Mouse (Mus musculus): ENCODE measurements around the gene Ncor2. TPM values are rescaled to one million over a fixed set of nuclear protein-coding genes. Genes with fewer than 3 reads are reported as not detected.

Gene Ncor2
- polyA plus RNA-seq, 1 experiment from 2014 or later, result 17.6 TPM

DNA sequence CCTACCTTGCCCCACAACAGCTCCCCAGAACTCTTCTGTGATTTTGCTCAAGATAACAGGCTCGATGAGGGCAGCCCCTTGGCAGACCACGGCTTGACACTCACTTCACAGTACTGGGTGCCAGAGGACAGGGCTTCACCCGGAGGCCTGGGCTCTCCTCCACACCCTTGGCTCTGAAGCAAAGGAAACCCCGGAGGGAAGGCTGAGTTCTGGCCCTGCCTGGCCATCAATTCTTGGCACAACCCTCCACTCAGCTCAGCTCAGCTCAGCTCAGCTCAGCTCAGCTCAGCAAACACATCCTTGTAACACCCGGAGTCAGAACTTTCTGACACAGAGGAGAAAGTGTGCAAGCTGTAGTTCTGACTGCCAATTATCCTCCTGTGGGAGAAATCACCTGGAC, 30.3 kb downstream of the Ncor2 start:
- 13% methylated on average over 5 of the region's 5 CpGs for WGBS
- peaks cover 74% of the 10 kb centered on the region for H3K4me1 ChIP-seq (ENCODE audit: control insufficient read depth, insufficient read depth, low read length)
- no peaks in the 10 kb centered on the region for H3K27me3 ChIP-seq (ENCODE audit: control insufficient read depth, insufficient read depth, low read length)
- H3K27ac ChIP-seq (ENCODE audit: low read length), result peak overlapping the region; percentile 52
- ATAC-seq (replicated peaks; ENCODE audit: extremely low read depth, insufficient read depth, low FRiP score), result peak; percentile 41; the same call in 1 of the 2 replicates
- no peak overlapping the region for H3K4me2 ChIP-seq (ENCODE audit: low read depth, low read length)
- peak overlapping the region; percentile 46; the same call in 1 of the 2 replicates for H3K9ac ChIP-seq (ENCODE audit: low read length)
- H3K36me3 ChIP-seq (ENCODE audit: control insufficient read depth, insufficient read depth), result no peaks in the 10 kb centered on the region
- H3K9me3 ChIP-seq (replicated peaks; ENCODE audit: control insufficient read depth, low read length), result no peaks in the 10 kb centered on the region
- H3K4me3 ChIP-seq (ENCODE audit: low read length), result no peak overlapping the region

DNA sequence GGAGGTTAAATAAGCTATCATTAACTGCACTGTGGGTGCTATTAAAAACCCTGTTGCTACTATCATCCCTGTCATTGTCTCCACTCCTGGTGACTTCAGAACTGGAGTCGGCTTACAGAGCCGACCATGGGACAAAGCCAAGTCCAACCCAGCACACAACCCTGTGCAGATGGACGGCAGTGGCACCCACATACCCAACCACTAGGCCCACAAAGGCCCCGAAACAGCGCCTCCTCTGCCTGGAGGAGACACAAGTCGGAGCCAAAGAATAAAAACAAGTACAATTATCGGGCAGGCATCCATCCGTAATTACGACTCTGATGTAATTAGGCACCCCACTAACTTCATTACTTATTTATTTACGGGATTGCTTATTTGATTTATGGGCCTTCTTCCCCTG, 30.8 kb downstream of the Ncor2 start:
- peaks cover 74% of the 10 kb centered on the region for H3K4me1 ChIP-seq (ENCODE audit: control insufficient read depth, insufficient read depth, low read length)
- H3K27ac ChIP-seq (ENCODE audit: low read length), result peak overlapping the region; percentile 20
- no peak overlapping the region for H3K9ac ChIP-seq (ENCODE audit: low read length)
- H3K4me2 ChIP-seq (ENCODE audit: low read depth, low read length), result no peak overlapping the region
- WGBS, result 67% methylated on average over 10 of the region's 10 CpGs
- ATAC-seq (replicated peaks; ENCODE audit: extremely low read depth, insufficient read depth, low FRiP score), result no peak
- H3K27me3 ChIP-seq (ENCODE audit: control insufficient read depth, insufficient read depth, low read length), result no peaks in the 10 kb centered on the region
- no peaks in the 10 kb centered on the region for H3K9me3 ChIP-seq (replicated peaks; ENCODE audit: control insufficient read depth, low read length)
- no peak overlapping the region for H3K4me3 ChIP-seq (ENCODE audit: low read length)
- H3K36me3 ChIP-seq (ENCODE audit: control insufficient read depth, insufficient read depth), result no peaks in the 10 kb centered on the region

DNA sequence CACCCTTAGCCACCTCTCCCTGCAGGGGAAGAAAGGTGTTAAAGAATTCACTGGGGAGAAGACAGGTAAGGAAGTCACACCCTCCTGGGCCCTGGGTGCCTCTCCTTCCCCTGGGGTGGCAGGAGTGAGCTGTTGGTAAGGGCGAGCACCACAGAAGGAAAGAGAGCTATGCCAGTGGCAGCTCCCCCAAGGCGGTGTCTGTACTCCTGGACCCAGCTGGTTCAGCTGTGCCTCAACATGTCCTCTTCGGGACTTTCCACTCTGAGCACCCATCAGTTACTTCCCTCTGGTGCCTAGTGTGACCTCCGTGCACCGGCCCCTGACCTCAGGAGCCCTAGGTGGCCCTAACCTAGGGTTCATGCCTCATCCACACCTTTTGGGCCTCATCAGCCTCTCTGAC, 31.9 kb downstream of the Ncor2 start:
- Histone ChIP-seq H3K4me2 (ENCODE audit: low read depth, low read length) (no peak overlapping the region), H3K27ac (ENCODE audit: low read length) (peak overlapping the region; percentile 9; the same call in 1 of the 2 replicates), H3K36me3 (ENCODE audit: control insufficient read depth, insufficient read depth) (no peaks in the 10 kb centered on the region), H3K4me3 (ENCODE audit: low read length) (no peak overlapping the region), H3K27me3 (ENCODE audit: control insufficient read depth, insufficient read depth, low read length) (no peaks in the 10 kb centered on the region), H3K4me1 (ENCODE audit: control insufficient read depth, insufficient read depth, low read length) (peaks cover 77% of the 10 kb centered on the region), H3K9me3 (replicated peaks; ENCODE audit: control insufficient read depth, low read length) (no peaks in the 10 kb centered on the region), H3K9ac (ENCODE audit: low read length) (no peak overlapping the region)
- WGBS, result 90% methylated on average over 5 of the region's 5 CpGs
- no peak for ATAC-seq (replicated peaks; ENCODE audit: extremely low read depth, insufficient read depth, low FRiP score)

DNA sequence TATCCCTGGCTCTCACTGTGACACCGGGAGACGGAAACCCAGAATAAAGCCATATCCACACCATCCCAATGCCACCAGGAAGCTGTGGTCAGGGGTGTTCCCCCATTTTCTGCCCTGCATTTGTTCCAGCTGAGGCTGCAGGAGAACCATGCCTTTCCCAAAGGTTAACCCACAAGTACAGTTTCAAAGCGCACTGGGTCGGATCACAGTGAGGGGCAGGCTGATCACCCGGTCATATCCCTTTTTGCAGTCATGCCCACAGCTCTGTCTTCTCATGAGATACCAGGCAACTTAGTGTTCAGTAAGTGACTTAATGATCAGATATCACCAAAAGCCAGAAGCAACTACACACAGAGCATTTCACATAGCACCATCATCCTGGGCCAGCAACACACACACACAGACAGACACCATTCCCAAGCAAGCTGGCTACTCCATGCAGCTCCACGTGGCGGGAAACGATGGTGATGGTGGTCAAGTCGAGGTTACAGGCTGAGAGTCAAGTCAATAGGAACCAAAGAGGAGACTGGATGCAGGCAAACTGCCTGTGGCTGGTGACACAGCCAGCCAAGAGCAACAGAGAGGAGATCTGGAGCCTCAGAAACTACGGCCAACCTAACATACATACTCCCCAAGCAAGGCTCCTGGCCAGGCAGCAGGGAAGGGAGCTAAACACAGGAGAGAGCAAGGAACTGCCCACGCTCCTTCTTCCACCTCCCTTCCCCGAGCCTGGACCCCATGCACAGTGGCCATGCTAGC, 35.7 kb downstream of the Ncor2 start:
- H3K9me3 ChIP-seq (replicated peaks; ENCODE audit: control insufficient read depth, low read length), result no peaks in the 10 kb centered on the region
- no peaks in the 10 kb centered on the region for H3K27me3 ChIP-seq (ENCODE audit: control insufficient read depth, insufficient read depth, low read length)
- H3K4me1 ChIP-seq (ENCODE audit: control insufficient read depth, insufficient read depth, low read length), result peaks cover 76% of the 10 kb centered on the region
- 80% methylated on average over 12 of the region's 12 CpGs for WGBS
- H3K36me3 ChIP-seq (ENCODE audit: control insufficient read depth, insufficient read depth), result no peaks in the 10 kb centered on the region
- no peak overlapping the region; the same call in 1 of the 2 replicates for H3K9ac ChIP-seq (ENCODE audit: low read length)
- H3K27ac ChIP-seq (ENCODE audit: low read length), result peak overlapping the region; percentile 60
- H3K4me3 ChIP-seq (ENCODE audit: low read length), result no peak overlapping the region
- no peak overlapping the region for H3K4me2 ChIP-seq (ENCODE audit: low read depth, low read length)
- no peak for ATAC-seq (replicated peaks; ENCODE audit: extremely low read depth, insufficient read depth, low FRiP score)

DNA sequence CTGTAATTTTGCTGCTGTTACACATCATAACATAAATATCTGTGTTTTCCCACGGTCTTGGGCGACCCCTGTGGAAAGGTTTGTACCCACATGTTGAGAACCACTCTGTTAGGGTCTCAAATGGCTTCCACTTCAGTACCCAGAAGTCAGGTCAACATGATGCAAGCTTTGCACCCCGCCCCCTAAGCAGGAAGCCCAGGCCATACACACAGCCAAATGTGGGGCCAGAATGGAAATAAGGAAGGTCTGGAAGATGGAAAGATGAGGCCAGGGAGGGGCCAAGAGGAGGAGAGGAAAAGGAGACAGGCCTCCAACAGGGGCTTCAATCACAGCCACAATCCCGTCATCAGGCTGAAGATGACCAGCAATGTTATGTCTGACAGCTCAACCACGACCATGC, 37.1 kb downstream of the Ncor2 start:
- Histone ChIP-seq H3K9ac (ENCODE audit: low read length) (peak overlapping the region; percentile 65), H3K27ac (ENCODE audit: low read length) (peak overlapping the region; percentile 93), H3K4me2 (ENCODE audit: low read depth, low read length) (peak overlapping the region; percentile 64), H3K27me3 (ENCODE audit: control insufficient read depth, insufficient read depth, low read length) (no peaks in the 10 kb centered on the region), H3K36me3 (ENCODE audit: control insufficient read depth, insufficient read depth) (no peaks in the 10 kb centered on the region), H3K4me1 (ENCODE audit: control insufficient read depth, insufficient read depth, low read length) (peaks cover 80% of the 10 kb centered on the region), H3K4me3 (ENCODE audit: low read length) (no peak overlapping the region), H3K9me3 (replicated peaks; ENCODE audit: control insufficient read depth, low read length) (no peaks in the 10 kb centered on the region)
- 44% methylated on average over 5 of the region's 5 CpGs for WGBS
- ATAC-seq (replicated peaks; ENCODE audit: extremely low read depth, insufficient read depth, low FRiP score), result no peak

DNA sequence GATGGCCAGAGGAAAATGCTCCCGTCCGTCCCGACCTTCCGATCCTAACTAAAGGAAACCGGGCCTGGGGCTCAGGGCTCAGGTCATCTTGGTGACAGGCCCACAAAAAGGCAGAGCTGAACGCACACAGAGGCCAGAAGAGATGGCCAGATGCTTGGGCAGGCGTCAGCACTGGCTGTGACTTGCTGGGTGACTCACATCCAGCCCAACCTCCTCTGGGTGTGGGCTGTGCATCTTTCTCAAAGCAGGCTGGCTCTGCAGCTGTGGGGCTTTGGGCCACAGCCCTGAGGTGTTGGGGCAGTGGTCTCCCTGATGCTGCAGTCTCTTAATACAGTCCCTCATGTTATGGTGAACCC, 37.5 kb downstream of the Ncor2 start:
- peaks cover 84% of the 10 kb centered on the region for H3K4me1 ChIP-seq (ENCODE audit: control insufficient read depth, insufficient read depth, low read length)
- H3K4me2 ChIP-seq (ENCODE audit: low read depth, low read length), result peak overlapping the region; percentile 64
- no peaks in the 10 kb centered on the region for H3K9me3 ChIP-seq (replicated peaks; ENCODE audit: control insufficient read depth, low read length)
- no peaks in the 10 kb centered on the region for H3K36me3 ChIP-seq (ENCODE audit: control insufficient read depth, insufficient read depth)
- H3K4me3 ChIP-seq (ENCODE audit: low read length), result peak overlapping the region; percentile 27; the same call in 1 of the 2 replicates
- peak overlapping the region; percentile 93 for H3K27ac ChIP-seq (ENCODE audit: low read length)
- WGBS, result 3% methylated on average over 7 of the region's 7 CpGs
- H3K27me3 ChIP-seq (ENCODE audit: control insufficient read depth, insufficient read depth, low read length), result no peaks in the 10 kb centered on the region
- peak; percentile 69 for ATAC-seq (replicated peaks; ENCODE audit: extremely low read depth, insufficient read depth, low FRiP score)
- peak overlapping the region; percentile 65 for H3K9ac ChIP-seq (ENCODE audit: low read length)

DNA sequence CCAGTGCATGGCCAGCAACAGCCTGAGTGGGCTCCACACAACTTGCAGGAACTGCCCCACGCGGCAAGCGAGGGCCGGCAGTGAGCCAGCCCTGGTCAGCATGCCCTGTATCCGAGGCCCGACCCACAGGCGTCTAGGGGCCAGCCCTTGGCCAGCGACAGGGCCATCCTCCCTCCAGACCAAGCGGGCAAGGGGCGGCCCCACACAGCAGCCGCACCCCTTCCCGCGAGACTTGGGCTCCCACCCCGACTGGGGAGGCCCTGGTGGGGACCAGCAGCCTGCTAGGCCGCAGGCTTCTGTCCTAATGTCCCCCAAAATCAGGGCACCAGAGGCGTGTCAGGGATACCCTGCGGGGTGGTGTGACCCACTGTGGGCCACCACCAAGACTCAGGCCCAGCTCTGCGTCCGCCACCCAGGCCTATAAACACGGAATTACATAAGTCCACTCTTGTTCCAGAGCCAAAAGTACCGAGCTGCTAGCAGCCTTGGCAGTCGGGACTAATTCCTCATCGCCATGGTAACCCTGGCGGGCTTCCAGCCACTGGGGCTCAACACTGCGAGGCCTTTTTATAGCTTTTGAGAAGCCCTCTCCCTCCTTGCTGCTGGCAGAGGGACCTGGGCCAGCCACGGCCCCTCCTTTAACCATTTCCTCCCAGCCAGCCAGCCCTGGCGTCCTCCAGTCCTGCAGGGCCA, 38.0 kb downstream of the Ncor2 start:
- Histone ChIP-seq H3K4me3 (ENCODE audit: low read length) (peak overlapping the region; percentile 45), H3K27me3 (ENCODE audit: control insufficient read depth, insufficient read depth, low read length) (no peaks in the 10 kb centered on the region), H3K4me2 (ENCODE audit: low read depth, low read length) (peak overlapping the region; percentile 68), H3K9ac (ENCODE audit: low read length) (peak overlapping the region; percentile 66), H3K27ac (ENCODE audit: low read length) (peak overlapping the region; percentile 93), H3K9me3 (replicated peaks; ENCODE audit: control insufficient read depth, low read length) (no peaks in the 10 kb centered on the region), H3K4me1 (ENCODE audit: control insufficient read depth, insufficient read depth, low read length) (peaks cover 86% of the 10 kb centered on the region), H3K36me3 (ENCODE audit: control insufficient read depth, insufficient read depth) (no peaks in the 10 kb centered on the region)
- peak; percentile 87 for ATAC-seq (replicated peaks; ENCODE audit: extremely low read depth, insufficient read depth, low FRiP score)
- 9% methylated on average over 27 of the region's 27 CpGs for WGBS

DNA sequence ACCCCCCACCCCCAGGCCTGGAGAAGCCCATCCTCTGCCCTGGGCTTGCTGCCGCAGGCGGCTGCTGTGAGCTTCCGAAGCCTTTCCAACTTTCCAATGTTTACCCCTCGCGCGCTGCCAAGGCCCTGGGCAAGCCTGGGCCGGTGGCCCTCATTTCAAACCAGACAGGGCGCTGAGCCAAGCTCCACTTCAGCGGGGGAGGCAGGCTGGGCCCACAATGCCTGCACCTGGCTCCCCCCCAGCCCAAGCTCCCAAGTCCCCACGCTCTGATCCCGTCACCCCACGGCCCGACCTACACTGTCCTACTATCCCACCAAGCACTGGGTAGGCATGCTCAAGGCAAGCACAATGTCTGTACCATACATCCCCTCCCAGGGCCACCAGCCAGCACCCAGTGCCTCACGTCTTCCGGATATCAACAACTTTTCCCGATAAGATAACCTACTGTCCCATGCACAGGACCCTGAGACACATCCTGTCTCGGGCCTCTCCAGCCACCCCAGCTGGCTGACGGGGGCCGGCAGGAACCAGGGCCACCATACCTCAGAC, 38.8 kb downstream of the Ncor2 start:
- H3K9ac ChIP-seq (ENCODE audit: low read length), result peak overlapping the region; percentile 66
- H3K4me2 ChIP-seq (ENCODE audit: low read depth, low read length), result peak overlapping the region; percentile 68
- peak overlapping the region; percentile 93 for H3K27ac ChIP-seq (ENCODE audit: low read length)
- peaks cover 80% of the 10 kb centered on the region for H3K4me1 ChIP-seq (ENCODE audit: control insufficient read depth, insufficient read depth, low read length)
- no peaks in the 10 kb centered on the region for H3K27me3 ChIP-seq (ENCODE audit: control insufficient read depth, insufficient read depth, low read length)
- peak overlapping the region; percentile 45 for H3K4me3 ChIP-seq (ENCODE audit: low read length)
- H3K9me3 ChIP-seq (replicated peaks; ENCODE audit: control insufficient read depth, low read length), result no peaks in the 10 kb centered on the region
- no peaks in the 10 kb centered on the region for H3K36me3 ChIP-seq (ENCODE audit: control insufficient read depth, insufficient read depth)
- peak; percentile 49 for ATAC-seq (replicated peaks; ENCODE audit: extremely low read depth, insufficient read depth, low FRiP score)
- WGBS, result 13% methylated on average over 19 of the region's 19 CpGs

DNA sequence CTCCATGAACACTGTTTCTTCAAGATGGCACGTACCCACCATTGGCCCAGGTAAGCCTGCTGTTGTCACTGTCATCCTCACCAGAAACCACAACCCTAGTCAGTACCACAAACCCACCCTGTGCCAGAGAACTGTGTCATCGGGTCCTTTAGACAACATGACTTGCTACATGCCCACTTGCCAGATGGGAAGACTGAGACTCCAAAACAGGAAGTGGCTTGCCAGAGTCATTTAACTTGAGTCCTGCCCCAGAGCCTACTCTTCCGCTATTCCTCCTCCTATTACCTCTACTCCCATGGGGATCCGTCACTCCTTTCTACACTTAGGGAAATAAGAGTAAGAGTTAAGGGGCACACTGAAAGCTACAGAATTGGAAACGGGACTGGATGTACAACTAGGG, 39.4 kb downstream of the Ncor2 start:
- Histone ChIP-seq H3K4me1 (ENCODE audit: control insufficient read depth, insufficient read depth, low read length) (peaks cover 84% of the 10 kb centered on the region), H3K4me3 (ENCODE audit: low read length) (peak overlapping the region; percentile 45)

More for the DNA sequence above, 39.4 kb downstream of the Ncor2 start:
- Histone ChIP-seq H3K4me2 (ENCODE audit: low read depth, low read length) (peak overlapping the region; percentile 68), H3K36me3 (ENCODE audit: control insufficient read depth, insufficient read depth) (no peaks in the 10 kb centered on the region), H3K9me3 (replicated peaks; ENCODE audit: control insufficient read depth, low read length) (no peaks in the 10 kb centered on the region), H3K27me3 (ENCODE audit: control insufficient read depth, insufficient read depth, low read length) (no peaks in the 10 kb centered on the region), H3K27ac (ENCODE audit: low read length) (peak overlapping the region; percentile 93), H3K9ac (ENCODE audit: low read length) (peak overlapping the region; percentile 66)
- ATAC-seq (replicated peaks; ENCODE audit: extremely low read depth, insufficient read depth, low FRiP score), result no peak
- 64% methylated on average over 5 of the region's 5 CpGs for WGBS

All from heart, embryonic 16.5 days (tissue).